ENCODE assay signal across 14 mouse cellular contexts in the genomic region with DNA sequence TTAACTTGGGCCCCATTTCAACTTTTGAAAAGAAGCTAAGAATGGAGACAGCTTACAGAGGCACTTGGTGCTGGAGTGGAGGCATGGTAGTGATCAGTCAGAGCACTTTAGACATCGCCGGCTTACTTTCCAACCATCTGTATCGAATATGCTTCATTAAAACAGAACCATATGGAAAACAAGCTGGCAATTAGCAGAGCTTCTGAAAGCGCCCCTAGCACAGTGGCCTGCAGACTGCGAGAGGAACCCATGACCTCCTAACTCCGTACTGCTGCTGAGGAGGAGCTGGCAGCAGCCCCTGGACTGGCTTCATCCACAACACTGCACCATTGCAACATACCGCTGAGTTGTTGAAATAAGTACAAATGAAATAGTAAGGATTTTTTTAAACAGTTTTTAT.
DNase-seq lines count a peak whose midpoint lies in the region; ATAC-seq and TF ChIP-seq lines count a peak whose summit lies in the region.
"Had no signal": no experiment of that assay in that cellular context is flagged by ENCODE, and none has a peak within 500 bp of the region (broad histone marks: within the 10 kb centered on the region; RNA-seq: fewer than 3 reads in every experiment).

No protein-coding gene starts in this region.

- WGBS in forebrain, embryonic 12.5 days: 67% methylated on average over 7 of the region's 7 CpGs
- WGBS in forebrain, postnatal 0 days: 45% methylated on average over 7 of the region's 7 CpGs
- WGBS in liver, embryonic 12.5 days (ENCODE audit: insufficient replicate concordance): 89% methylated on average over 7 of the region's 7 CpGs
- 87% methylated on average over 7 of the region's 7 CpGs for WGBS in liver, postnatal 0 days (ENCODE audit: insufficient replicate concordance)
- 31% methylated on average over 7 of the region's 7 CpGs for WGBS in embryonic facial prominence, embryonic 12.5 days
- WGBS in lung, postnatal 0 days: 65% methylated on average over 7 of the region's 7 CpGs

- no peak overlapping the region for H3K9ac ChIP-seq in forebrain, embryonic 12.5 days
- no peak overlapping the region for H3K9ac ChIP-seq in forebrain, postnatal 0 days
- H3K9ac ChIP-seq in liver, embryonic 12.5 days: no peak overlapping the region
- no peak overlapping the region for H3K9ac ChIP-seq in liver, postnatal 0 days (replicated peaks)
- H3K9ac ChIP-seq in embryonic facial prominence, embryonic 12.5 days: no peak overlapping the region
- H3K9ac ChIP-seq in lung, postnatal 0 days (replicated peaks; ENCODE audit: low read depth): no peak overlapping the region
- H3K9ac ChIP-seq: limb, embryonic 15.5 days; stomach, embryonic 15.5 days had no signal

- peak; percentile 41; the same call in 1 of the 2 replicates for ATAC-seq in forebrain, embryonic 12.5 days (ENCODE audit: low FRiP score)
- ATAC-seq in forebrain, postnatal 0 days: no peak
- no peak for ATAC-seq in liver, embryonic 12.5 days
- no peak for ATAC-seq in liver, postnatal 0 days
- peak; percentile 72 for ATAC-seq in embryonic facial prominence, embryonic 12.5 days (ENCODE audit: insufficient number of reproducible peaks, insufficient read depth, low FRiP score, low TSS enrichment)
- no peak for ATAC-seq in lung, postnatal 0 days

- H3K4me2 ChIP-seq in forebrain, embryonic 12.5 days: no peak overlapping the region
- H3K4me2 ChIP-seq in forebrain, postnatal 0 days (ENCODE audit: low read depth): no peak overlapping the region
- H3K4me2 ChIP-seq in liver, embryonic 12.5 days: no peak overlapping the region
- no peak overlapping the region for H3K4me2 ChIP-seq in liver, postnatal 0 days (ENCODE audit: low read depth, low read length)
- no peak overlapping the region for H3K4me2 ChIP-seq in embryonic facial prominence, embryonic 12.5 days (replicated peaks)
- no peak overlapping the region for H3K4me2 ChIP-seq in lung, postnatal 0 days (replicated peaks; ENCODE audit: low read depth, low read length)
- H3K4me2 ChIP-seq: heart, embryonic 11.5 days; limb, embryonic 15.5 days; stomach, embryonic 15.5 days had no signal

- peaks cover 14% of the 10 kb centered on the region for H3K4me1 ChIP-seq in forebrain, embryonic 12.5 days
- H3K4me1 ChIP-seq in forebrain, postnatal 0 days (ENCODE audit: insufficient read depth): no peaks in the 10 kb centered on the region
- peaks cover 71% of the 10 kb centered on the region for H3K4me1 ChIP-seq in liver, embryonic 12.5 days
- H3K4me1 ChIP-seq in liver, postnatal 0 days (ENCODE audit: insufficient read depth): peaks cover 16% of the 10 kb centered on the region
- H3K4me1 ChIP-seq in embryonic facial prominence, embryonic 12.5 days: peaks cover 7% of the 10 kb centered on the region
- H3K4me1 ChIP-seq in lung, postnatal 0 days (ENCODE audit: insufficient read depth, low read depth, low read length): no peaks in the 10 kb centered on the region
- H3K4me1 ChIP-seq: limb, embryonic 15.5 days; stomach, embryonic 15.5 days had no signal

- H3K36me3 ChIP-seq in forebrain, embryonic 12.5 days (replicated peaks): no peaks in the 10 kb centered on the region
- no peaks in the 10 kb centered on the region for H3K36me3 ChIP-seq in forebrain, postnatal 0 days (ENCODE audit: insufficient read depth)
- H3K36me3 ChIP-seq in liver, embryonic 12.5 days: no peaks in the 10 kb centered on the region
- no peaks in the 10 kb centered on the region for H3K36me3 ChIP-seq in liver, postnatal 0 days (replicated peaks; ENCODE audit: insufficient read depth, low read length)
- H3K36me3 ChIP-seq in embryonic facial prominence, embryonic 12.5 days: no peaks in the 10 kb centered on the region
- H3K36me3 ChIP-seq in lung, postnatal 0 days (ENCODE audit: insufficient read depth, low read length): no peaks in the 10 kb centered on the region
- H3K36me3 ChIP-seq: limb, embryonic 15.5 days; midbrain, embryonic 10.5 days; stomach, embryonic 15.5 days had no signal

- no peaks in the 10 kb centered on the region for H3K9me3 ChIP-seq in forebrain, embryonic 12.5 days
- no peaks in the 10 kb centered on the region for H3K9me3 ChIP-seq in forebrain, postnatal 0 days (ENCODE audit: low read length)
- H3K9me3 ChIP-seq in liver, embryonic 12.5 days (replicated peaks): no peaks in the 10 kb centered on the region
- no peaks in the 10 kb centered on the region for H3K9me3 ChIP-seq in liver, postnatal 0 days (ENCODE audit: low read length)
- no peaks in the 10 kb centered on the region for H3K9me3 ChIP-seq in embryonic facial prominence, embryonic 12.5 days
- no peaks in the 10 kb centered on the region for H3K9me3 ChIP-seq in lung, postnatal 0 days (ENCODE audit: low read length)
- H3K9me3 ChIP-seq: limb, embryonic 15.5 days; midbrain, embryonic 10.5 days; stomach, embryonic 15.5 days had no signal

- H3K27ac ChIP-seq in forebrain, embryonic 12.5 days: no peak overlapping the region
- H3K27ac ChIP-seq in forebrain, postnatal 0 days (ENCODE audit: low read depth, low read length): no peak overlapping the region
- 0 out of 2 replicates have a peak overlapping the region, but pooled peaks have one; percentile 36 for H3K27ac ChIP-seq in liver, embryonic 12.5 days
- H3K27ac ChIP-seq in liver, postnatal 0 days (ENCODE audit: low read depth): no peak overlapping the region
- no peak overlapping the region for H3K27ac ChIP-seq in embryonic facial prominence, embryonic 12.5 days
- H3K27ac ChIP-seq in lung, postnatal 0 days (ENCODE audit: low read length): no peak overlapping the region
- H3K27ac ChIP-seq: limb, embryonic 15.5 days; midbrain, embryonic 10.5 days; stomach, embryonic 15.5 days had no signal

- TF ChIP-seq CTCF in forebrain, postnatal 0 days (IDR thresholded peaks at IDR 0.05; ENCODE audit: low read depth): no peak
- no peak for TF ChIP-seq CTCF in liver, postnatal 0 days (IDR thresholded peaks at IDR 0.05; ENCODE audit: low read depth)
- no peak for TF ChIP-seq CTCF in lung, postnatal 0 days (IDR thresholded peaks at IDR 0.05)

- H3K27me3 ChIP-seq in forebrain, embryonic 12.5 days: no peaks in the 10 kb centered on the region
- H3K27me3 ChIP-seq in forebrain, postnatal 0 days (ENCODE audit: insufficient read depth, low read length): no peaks in the 10 kb centered on the region
- no peaks in the 10 kb centered on the region for H3K27me3 ChIP-seq in liver, embryonic 12.5 days (replicated peaks)
- no peaks in the 10 kb centered on the region for H3K27me3 ChIP-seq in liver, postnatal 0 days (ENCODE audit: insufficient read depth, low read length)
- H3K27me3 ChIP-seq in embryonic facial prominence, embryonic 12.5 days: peaks cover 19% of the 10 kb centered on the region
- H3K27me3 ChIP-seq in lung, postnatal 0 days (replicated peaks; ENCODE audit: insufficient read depth, low read length): no peaks in the 10 kb centered on the region
- H3K27me3 ChIP-seq: stomach, embryonic 15.5 days had no signal

- H3K4me3 ChIP-seq in forebrain, embryonic 12.5 days (replicated peaks): no peak overlapping the region
- H3K4me3 ChIP-seq in forebrain, postnatal 0 days (ENCODE audit: low read depth, low read length): no peak overlapping the region
- no peak overlapping the region for H3K4me3 ChIP-seq in liver, embryonic 12.5 days
- no peak overlapping the region for H3K4me3 ChIP-seq in liver, postnatal 0 days (ENCODE audit: low read depth, low read length)
- H3K4me3 ChIP-seq in embryonic facial prominence, embryonic 12.5 days: no peak overlapping the region
- no peak overlapping the region for H3K4me3 ChIP-seq in lung, postnatal 0 days (ENCODE audit: low read depth, low read length)
- H3K4me3 ChIP-seq: limb, embryonic 15.5 days; midbrain, embryonic 10.5 days; stomach, embryonic 15.5 days had no signal

- DNase-seq in forebrain, postnatal 0 days: no peak
- no peak for DNase-seq in liver, postnatal 0 days
- DNase-seq in lung, postnatal 0 days (ENCODE audit: low spot score): peak; percentile 59
- no peak for DNase-seq in spleen, postnatal 36 days (ENCODE audit: low spot score in 2 of 2)
- DNase-seq in right cerebral cortex, adult 18-20 months: no peak
- DNase-seq: kidney, postnatal 4 days; right cerebral cortex, postnatal 14 days had no signal

- no peak for TF ChIP-seq EP300 in liver, postnatal 0 days (IDR thresholded peaks at IDR 0.05; ENCODE audit: low read depth)
- TF ChIP-seq EP300 in lung, postnatal 0 days (IDR thresholded peaks at IDR 0.05): no peak

Comparison
In these comparisons a context has a peak if more than half of its experiments do, and no peak if none do; other contexts are left out.
1. ATAC-seq: peak in forebrain, embryonic 12.5 days (single experiment) and embryonic facial prominence, embryonic 12.5 days (single experiment); none in forebrain, postnatal 0 days (single experiment), liver, embryonic 12.5 days (single experiment), liver, postnatal 0 days (single experiment) and lung, postnatal 0 days (single experiment).